Mouse (Mus musculus) megakaryocyte, embryonic 14.5 days (primary cell): Measurements from ENCODE around the gene Ccdc110.

ENCODE experiments used
- FLI1 ChIP-seq: IDR thresholded peaks from 2 replicates; pipeline ENCODE4 v1.6.1; 2012; ENCODE audit warnings: low read length, inconsistent platforms, mixed read lengths
- GATA1 ChIP-seq: IDR thresholded peaks from 3 replicates; pipeline ENCODE4 v1.6.1; 2012; ENCODE audit warnings: mixed read lengths, low read length, inconsistent platforms, borderline replicate concordance

DNA sequence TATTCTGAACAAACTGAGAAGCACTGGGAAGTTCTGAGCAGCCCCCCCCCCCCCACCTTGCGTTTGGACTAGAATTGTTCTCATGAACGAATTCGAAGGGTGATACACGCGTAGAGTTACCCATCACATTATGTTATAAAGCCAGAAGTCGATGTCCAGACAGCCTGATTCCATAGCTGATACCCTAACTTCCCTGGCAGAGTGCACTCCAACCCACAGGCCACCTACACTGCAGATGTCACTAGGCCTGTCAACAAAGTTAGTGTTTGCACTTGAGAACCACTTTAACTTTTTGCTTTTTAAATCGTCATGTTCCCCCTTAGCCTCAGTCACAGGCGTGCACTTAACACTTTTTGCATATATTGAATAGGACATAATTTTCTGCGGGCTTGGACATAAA lies 2.6 kb downstream of the Ccdc110 start:
- TF ChIP-seq GATA1 (no peak), FLI1 (no peak)
